Mouse (Mus musculus) induced T-regulatory cell, adult 2 months (primary cell): ENCODE data around the gene Pld1.

Source experiments
- DNase-seq: peaks from one replicate; pipeline ENCODE4 v3.0.0-alpha.2; 2012; ENCODE audit warnings: low read depth

Gene Pld1

GRCm38 (mm10) chr3:27938381-27939323, at the start of gene Pld1:
Pld1 (plus strand) TSS chr3:27938695.
- DNase-seq, result no peak

- DNase-seq, result no peak
Observed at GRCm38 (mm10) chr3:27896318-27896892, 42.1 kb upstream of the Pld1 start, which contains the start of gene Tmem212. Tmem212 (minus strand) TSS chr3:27896368.

- no peak for DNase-seq
Observed at GRCm38 (mm10) chr3:27898178-27898577, 40.3 kb upstream of the Pld1 start.

- no peak for DNase-seq
Observed at GRCm38 (mm10) chr3:27899012-27899726, 39.3 kb upstream of the Pld1 start.

- DNase-seq, result no peak
Observed at GRCm38 (mm10) chr3:27901846-27902245, 36.6 kb upstream of the Pld1 start.

- DNase-seq, result no peak
Observed at GRCm38 (mm10) chr3:27904659-27905330, 33.7 kb upstream of the Pld1 start.

GRCm38 (mm10) chr3:27906647-27907209, 31.8 kb upstream of the Pld1 start:
- no peak for DNase-seq

- no peak for DNase-seq
Observed at GRCm38 (mm10) chr3:27907301-27907700, 31.2 kb upstream of the Pld1 start.

GRCm38 (mm10) chr3:27908316-27908715, 30.2 kb upstream of the Pld1 start:
- DNase-seq, result no peak

- DNase-seq, result no peak
Observed at GRCm38 (mm10) chr3:27909016-27909415, 29.5 kb upstream of the Pld1 start.

GRCm38 (mm10) chr3:27918656-27919436, 19.6 kb upstream of the Pld1 start:
- DNase-seq, result no peak

- DNase-seq, result no peak
Observed at GRCm38 (mm10) chr3:27921268-27922020, 17.1 kb upstream of the Pld1 start.

GRCm38 (mm10) chr3:27924037-27924436, 14.5 kb upstream of the Pld1 start:
- DNase-seq, result no peak

GRCm38 (mm10) chr3:27929219-27929618, 9.3 kb upstream of the Pld1 start:
- no peak for DNase-seq

GRCm38 (mm10) chr3:27932391-27932790, 6.1 kb upstream of the Pld1 start:
- no peak for DNase-seq

- no peak for DNase-seq
Observed at GRCm38 (mm10) chr3:27935644-27936043, 2.9 kb upstream of the Pld1 start.

GRCm38 (mm10) chr3:27936731-27937130, 1.8 kb upstream of the Pld1 start:
- DNase-seq, result no peak

- DNase-seq, result no peak
Observed at GRCm38 (mm10) chr3:27937144-27938110, 1.1 kb upstream of the Pld1 start.

GRCm38 (mm10) chr3:27941634-27942033, 3.1 kb downstream of the Pld1 start:
- DNase-seq, result no peak
